Mouse (Mus musculus) midbrain, postnatal 0 days (tissue): Measurements from ENCODE around the gene Tmem63b. TPM values are rescaled to one million over a fixed set of nuclear protein-coding genes. Genes with fewer than 3 reads are reported as not detected.

ENCODE experiments used
- ATAC-seq: fragments of 200-750 bp; cut with Nextera tagmentation; 2 replicates; pipeline ENCODE4 v1.8.0; 2017; ENCODE audit warnings: moderate number of reproducible peaks, mild to moderate bottlenecking, moderate TSS enrichment, moderate library complexity; ENCODE audit not compliant: low FRiP score
- DNase-seq: peaks from one replicate; pipeline ENCODE4 v3.0.0-alpha.2; 2015; ENCODE audit warnings: low spot score
- H3K27ac ChIP-seq: fragments of 300-500 bp; sonication (generic); 2 replicates; pipeline ENCODE4 v1.5.1; 2014; ENCODE audit warnings: low read depth, mild to moderate bottlenecking, low read length, mixed read lengths
- H3K27me3 ChIP-seq: fragments of 300-500 bp; sonication (generic); 2 replicates; pipeline ENCODE4 v1.6.1; 2014; ENCODE audit warnings: low read length, control low read depth, mixed read lengths; ENCODE audit not compliant: insufficient read depth
- H3K36me3 ChIP-seq: fragments of 300-500 bp; sonication (generic); 2 replicates; pipeline ENCODE4 v1.6.1; 2014; ENCODE audit warnings: low read length, control low read depth, mixed read lengths; ENCODE audit not compliant: insufficient read depth
- H3K4me1 ChIP-seq: fragments of 300-500 bp; sonication (generic); 2 replicates; pipeline ENCODE4 v1.6.1; 2014; ENCODE audit warnings: mild to moderate bottlenecking, control low read depth, antibody characterized with exemption, low read length, mixed read lengths; ENCODE audit not compliant: insufficient read depth
- H3K4me2 ChIP-seq: fragments of 300-500 bp; sonication (generic); 2 replicates; pipeline ENCODE4 v1.6.1; 2014; ENCODE audit warnings: low read depth, mild to moderate bottlenecking, low read length, mixed read lengths; ENCODE audit not compliant: poor library complexity, severe bottlenecking
- H3K4me3 ChIP-seq: fragments of 300-500 bp; sonication (generic); 2 replicates; pipeline ENCODE4 v1.5.1; 2014; ENCODE audit warnings: low read depth, mild to moderate bottlenecking, low read length, moderate library complexity
- H3K9ac ChIP-seq: fragments of 300-500 bp; sonication (generic); replicated peaks from 2 replicates; pipeline ENCODE4 v1.6.1; 2014; ENCODE audit warnings: mild to moderate bottlenecking, low read length, moderate library complexity, mixed read lengths; ENCODE audit not compliant: poor library complexity, severe bottlenecking
- H3K9me3 ChIP-seq: fragments of 300-500 bp; sonication (generic); 2 replicates; pipeline ENCODE4 v1.6.1; 2016; ENCODE audit warnings: low read length, control low read depth
- CTCF ChIP-seq: IDR thresholded peaks from 2 replicates; pipeline ENCODE4 v1.5.1; 2016; ENCODE audit warnings: antibody characterized with exemption, mild to moderate bottlenecking
- WGBS: fragments of 180-500 bp; shearing (Covaris S2); extraction: QIAGEN DNeasy Blood & Tissue Kit; methylation state at CpG from one replicate; pipeline ENCODE4 v1.1.7; 2014; 5-methylcytosine and 5-hydroxymethylcytosine counted together
- polyA plus RNA-seq: library from polyadenylated mRNA; unstranded; fragments of >200 nt; fragmentation: Nextera tagmentation; extraction: Ambion mirVana; gene quantifications from 2 replicates; pipeline ENCODE4 v1.2.1, GENCODE M21; 2015
- total RNA-seq: library from RNA; depleted of rRNA; stranded (reverse); fragments of >200 nt; gene quantifications from 2 replicates; pipeline ENCODE4 v1.2.3, GENCODE M21; 2014

The Tmem63b gene
- total and polyA plus RNA-seq, 2 experiments from 2014 or later = 149 to 213 TPM

- H3K4me2 ChIP-seq = no peak overlapping the region
- no peak for TF ChIP-seq CTCF
- no peak overlapping the region for H3K9ac ChIP-seq
- no peaks in the 10 kb centered on the region for H3K4me1 ChIP-seq
- no peak overlapping the region for H3K27ac ChIP-seq
- DNase-seq (no peak), ATAC-seq (no peak)
- 89% methylated on average over 2 of the region's 2 CpGs for WGBS
- H3K27me3 ChIP-seq = no peaks in the 10 kb centered on the region
- H3K9me3 ChIP-seq = no peaks in the 10 kb centered on the region
- H3K4me3 ChIP-seq = no peak overlapping the region
- H3K36me3 ChIP-seq = no peaks in the 10 kb centered on the region
Measured at GRCm38 (mm10) chr17:45727481-45727880, 40.8 kb upstream of the Tmem63b start.

DNA sequence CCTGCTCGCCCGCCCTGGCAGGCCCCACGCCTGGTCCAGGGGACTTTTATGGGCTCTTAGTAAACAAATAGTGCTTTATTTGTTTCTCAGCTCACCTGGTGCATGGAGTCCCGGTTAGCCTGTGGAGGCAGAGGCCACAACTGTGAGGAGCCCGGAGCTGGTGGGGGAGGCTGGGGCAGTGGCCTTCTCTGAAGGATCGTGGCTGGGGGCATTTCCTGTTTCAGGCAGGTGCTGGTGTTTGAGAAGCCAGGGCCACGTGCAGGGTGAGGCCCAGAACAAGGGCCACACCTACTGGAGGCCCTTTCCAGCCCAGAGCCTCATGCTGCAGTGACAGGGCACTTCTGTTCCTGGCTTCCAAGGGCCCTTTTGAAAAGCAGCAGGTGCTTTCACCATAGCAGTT, 39.5 kb upstream of the Tmem63b start:
- 73% methylated on average over 7 of the region's 7 CpGs for WGBS
- H3K4me1 ChIP-seq = no peaks in the 10 kb centered on the region
- no peak overlapping the region for H3K4me2 ChIP-seq
- no peaks in the 10 kb centered on the region for H3K9me3 ChIP-seq
- no peaks in the 10 kb centered on the region for H3K36me3 ChIP-seq
- no peak for TF ChIP-seq CTCF
- H3K9ac ChIP-seq = no peak overlapping the region
- H3K4me3 ChIP-seq = no peak overlapping the region
- H3K27me3 ChIP-seq = no peaks in the 10 kb centered on the region
- ATAC-seq (no peak), DNase-seq (no peak)
- H3K27ac ChIP-seq = no peak overlapping the region

DNA sequence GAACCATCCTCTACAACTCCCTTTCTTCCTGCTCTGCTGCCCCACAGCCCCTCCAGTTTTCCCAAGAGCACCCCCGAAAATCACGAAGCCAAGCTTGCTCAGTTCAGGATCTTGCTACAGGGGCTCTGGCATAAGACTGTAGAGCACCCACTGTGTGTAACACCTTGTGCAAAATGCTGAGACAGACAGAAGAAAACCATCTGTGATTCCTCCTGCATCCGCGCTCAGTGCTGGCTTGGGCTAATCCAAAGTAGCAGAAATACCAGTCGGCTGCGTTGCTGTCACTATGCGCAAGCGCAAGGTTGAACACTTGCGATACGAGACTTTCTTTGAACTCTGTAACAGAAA, 37.8 kb upstream of the Tmem63b start:
- no peaks in the 10 kb centered on the region for H3K9me3 ChIP-seq
- H3K27ac ChIP-seq = peak overlapping the region; percentile 84
- H3K36me3 ChIP-seq = no peaks in the 10 kb centered on the region
- H3K4me2 ChIP-seq = peak overlapping the region; percentile 59; the same call in 1 of the 2 replicates
- no peaks in the 10 kb centered on the region for H3K27me3 ChIP-seq
- no peak for DNase-seq
- H3K4me3 ChIP-seq = peak overlapping the region; percentile 47
- ATAC-seq = 0 out of 2 replicates have a peak, but pooled peaks have one; percentile 9
- TF ChIP-seq CTCF = no peak
- 87% methylated on average over 10 of the region's 10 CpGs for WGBS
- no peaks in the 10 kb centered on the region for H3K4me1 ChIP-seq
- H3K9ac ChIP-seq = no peak overlapping the region

- 3% methylated on average over 25 of the region's 25 CpGs for WGBS
Measured at GRCm38 (mm10) chr17:45723732-45724573, 37.2 kb upstream of the Tmem63b start.

GRCm38 (mm10) chr17:45718323-45718722, 31.6 kb upstream of the Tmem63b start:
- Histone ChIP-seq H3K4me1 (no peaks in the 10 kb centered on the region), H3K27me3 (no peaks in the 10 kb centered on the region), H3K27ac (no peak overlapping the region), H3K4me2 (no peak overlapping the region), H3K4me3 (no peak overlapping the region), H3K36me3 (no peaks in the 10 kb centered on the region), H3K9ac (no peak overlapping the region), H3K9me3 (no peaks in the 10 kb centered on the region)
- 11% methylated on average over 10 of the region's 10 CpGs for WGBS
- ATAC-seq = 0 out of 2 replicates have a peak, but pooled peaks have one; percentile 61
- DNase-seq = peak; percentile 77
- peak; percentile 81 for TF ChIP-seq CTCF

More at GRCm38 (mm10) chr17:45723732-45724573, 37.2 kb upstream of the Tmem63b start:
- peak overlapping the region; percentile 66 for H3K9ac ChIP-seq
- no peaks in the 10 kb centered on the region for H3K27me3 ChIP-seq
- peak overlapping the region; percentile 59 for H3K4me2 ChIP-seq
- no peaks in the 10 kb centered on the region for H3K36me3 ChIP-seq
- H3K4me3 ChIP-seq = peak overlapping the region; percentile 47
- TF ChIP-seq CTCF = peak; percentile 99
- H3K27ac ChIP-seq = peak overlapping the region; percentile 84
- DNase-seq (peak; percentile 92), ATAC-seq (peak; percentile 77)
- H3K4me1 ChIP-seq = no peaks in the 10 kb centered on the region
- no peaks in the 10 kb centered on the region for H3K9me3 ChIP-seq

- 67% methylated on average over 3 of the region's 3 CpGs for WGBS
- Histone ChIP-seq H3K9me3 (no peaks in the 10 kb centered on the region), H3K4me3 (no peak overlapping the region), H3K4me1 (no peaks in the 10 kb centered on the region), H3K9ac (no peak overlapping the region), H3K27me3 (no peaks in the 10 kb centered on the region), H3K4me2 (no peak overlapping the region), H3K36me3 (no peaks in the 10 kb centered on the region), H3K27ac (no peak overlapping the region)
- TF ChIP-seq CTCF = no peak
- DNase-seq (no peak), ATAC-seq (no peak)
Measured at GRCm38 (mm10) chr17:45711525-45711924, 24.8 kb upstream of the Tmem63b start.
